Mouse (Mus musculus): ENCODE results near the gene Olfr412.

DNA sequence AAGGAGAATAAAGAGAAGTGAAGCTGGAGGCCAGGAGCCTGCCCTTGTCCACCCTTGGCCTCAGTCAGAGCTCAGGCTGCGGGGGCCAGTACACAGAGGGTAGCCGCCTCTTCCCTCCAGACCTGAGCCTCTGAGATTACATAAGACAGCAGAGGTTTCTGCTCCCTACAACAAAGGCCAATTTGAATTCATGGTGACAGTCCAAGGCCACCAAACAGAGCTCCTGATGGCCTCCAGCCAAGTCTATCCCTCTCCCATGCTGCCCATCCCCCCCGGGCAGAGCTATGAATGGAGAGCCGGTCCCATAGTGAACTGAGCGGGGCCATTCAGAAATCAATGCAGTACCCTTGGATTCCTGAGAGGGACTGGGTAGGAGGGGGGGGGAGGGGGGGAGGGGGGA, 31.6 kb downstream of the Olfr412 start:
- TF ChIP-seq SMC3 (IDR thresholded peaks at IDR 0.05; ENCODE audit: low read depth, low read length) (no peak), POLR2A (IDR thresholded peaks at IDR 0.05; ENCODE audit: control insufficient read depth in 1 of 2, insufficient read depth in 1 of 2, low read depth in 1 of 2, low read length in 2 of 2, poor library complexity in 1 of 2) (no peak), MEF2A (IDR thresholded peaks at IDR 0.05; ENCODE audit: extremely low read depth, insufficient replicate concordance, low read depth, low read length, poor library complexity, severe bottlenecking) (no peak), CTCF (IDR thresholded peaks at IDR 0.05 in 2 of 3, conservative IDR thresholded peaks at IDR 0.05 in 1 of 3; ENCODE audit: control insufficient read depth in 1 of 3, insufficient read depth in 1 of 3, low read depth in 2 of 3, low read length in 3 of 3, poor library complexity in 1 of 3, severe bottlenecking in 1 of 3) (no peak), RAD21 (IDR thresholded peaks at IDR 0.05; ENCODE audit: low read depth, low read length) (no peak), GABPA (IDR thresholded peaks at IDR 0.05; ENCODE audit: low read depth, low read length) (no peak), E2F4 (IDR thresholded peaks at IDR 0.05; ENCODE audit: borderline replicate concordance, low read depth, low read length) (no peak), POLR2AphosphoS5 (IDR thresholded peaks at IDR 0.05; ENCODE audit: borderline replicate concordance, low read depth, low read length) (no peak), EP300 (IDR thresholded peaks at IDR 0.05; ENCODE audit: low read depth in 1 of 2, low read length in 2 of 2) (no peak), TAL1 (IDR thresholded peaks at IDR 0.05; ENCODE audit: low read length) (no peak), SIN3A (IDR thresholded peaks at IDR 0.05; ENCODE audit: low read length) (no peak), MAX (IDR thresholded peaks at IDR 0.05; ENCODE audit: low read length) (no peak)

Data from MEL (cell line).